Mouse (Mus musculus): Measurements from ENCODE around the gene B4gat1. TPM values are rescaled to one million over a fixed set of nuclear protein-coding genes. Genes with fewer than 3 reads are reported as not detected.
A peak's percentile ranks its signal among the peaks of the same experiment; 100 is the strongest.

B4gat1 gene
- polyA plus RNA-seq, 1 experiment from 2014 or later, result 52.9 TPM

DNA sequence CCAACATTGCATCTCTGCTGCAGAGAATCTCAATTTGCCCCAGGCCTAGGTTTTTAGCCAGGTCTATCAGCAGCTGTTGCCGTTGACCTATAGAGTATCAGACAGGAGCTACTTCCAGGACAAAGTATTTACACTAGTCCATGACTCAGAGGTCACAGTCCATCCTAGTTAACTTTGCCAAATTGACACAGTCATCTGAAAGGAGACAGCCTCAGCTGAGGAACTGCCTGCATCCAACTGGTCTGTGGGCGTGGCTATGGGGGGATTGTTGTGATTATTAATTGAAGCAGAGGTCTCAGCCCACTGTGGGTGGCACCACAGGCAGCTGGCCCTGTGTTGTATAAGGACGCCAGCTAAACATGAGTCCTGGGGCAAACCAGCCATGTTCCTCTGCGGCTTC is 33.7 kb upstream of the B4gat1 start:
- Histone ChIP-seq H3K36me3 (no peaks in the 10 kb centered on the region), H3K27me3 (0 out of 2 replicates have a peak, but pooled peaks cover 4% of the 10 kb centered on the region), H3K4me1 (replicated peaks) (peaks cover 13% of the 10 kb centered on the region), H3K4me2 (replicated peaks) (no peak overlapping the region), H3K4me3 (replicated peaks) (no peak overlapping the region), H3K9ac (replicated peaks) (no peak overlapping the region), H3K27ac (no peak overlapping the region), H3K9me3 (peaks cover 4% of the 10 kb centered on the region; the same call in 1 of the 2 replicates)
- no peak for ATAC-seq
- 83% methylated on average over 4 of the region's 4 CpGs for WGBS

DNA sequence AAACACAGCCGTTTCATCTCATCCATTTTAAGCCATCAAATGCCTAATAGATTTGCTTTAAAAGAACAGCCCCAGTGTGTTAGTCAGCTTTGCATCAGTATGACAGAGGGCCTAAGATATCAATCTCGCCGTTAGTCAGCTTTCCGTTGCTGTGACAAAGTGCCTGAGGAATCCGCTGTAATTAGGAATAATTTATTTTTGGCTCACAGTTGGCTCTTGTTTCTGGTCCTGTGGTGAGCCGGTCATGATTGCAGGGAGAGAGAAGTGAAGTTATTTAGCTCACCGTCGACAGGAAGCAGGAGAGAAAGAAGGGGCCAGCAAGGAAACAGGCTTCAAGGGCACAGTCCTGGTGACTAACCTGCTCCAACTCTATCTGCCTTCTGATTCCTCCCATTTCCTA is 25.5 kb upstream of the B4gat1 start:
- Histone ChIP-seq H3K27me3 (peaks cover 3% of the 10 kb centered on the region; the same call in 1 of the 2 replicates), H3K9ac (replicated peaks) (no peak overlapping the region), H3K9me3 (no peaks in the 10 kb centered on the region), H3K4me2 (replicated peaks) (no peak overlapping the region), H3K4me1 (replicated peaks) (no peaks in the 10 kb centered on the region), H3K27ac (no peak overlapping the region), H3K36me3 (no peaks in the 10 kb centered on the region), H3K4me3 (replicated peaks) (no peak overlapping the region)
- 84% methylated on average over 8 of the region's 8 CpGs for WGBS
- ATAC-seq, result no peak

DNA sequence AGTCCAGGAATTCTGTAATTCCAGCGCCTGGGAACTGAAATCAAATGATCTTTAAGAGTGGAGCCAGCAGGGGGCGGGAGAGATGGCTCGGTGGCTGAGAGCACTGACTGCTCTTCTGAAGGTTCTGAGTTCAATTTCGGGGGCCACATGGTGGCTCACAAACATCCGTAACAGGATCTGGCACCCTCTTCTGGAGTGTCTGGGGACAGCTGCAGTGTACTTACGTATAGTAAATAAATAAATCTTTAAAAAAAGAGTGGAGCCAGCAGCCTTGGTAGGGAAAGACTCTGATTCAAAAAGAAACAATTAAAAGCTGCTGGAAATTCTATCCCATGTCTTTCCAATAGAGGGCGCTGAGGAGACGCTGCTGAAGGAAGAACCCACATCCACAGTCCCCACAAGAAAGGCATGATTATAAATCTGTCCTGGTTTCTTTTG is 23.6 kb upstream of the B4gat1 start:
- Histone ChIP-seq H3K9ac (replicated peaks) (no peak overlapping the region), H3K36me3 (no peaks in the 10 kb centered on the region), H3K4me3 (replicated peaks) (no peak overlapping the region), H3K27ac (no peak overlapping the region), H3K4me1 (replicated peaks) (no peaks in the 10 kb centered on the region), H3K27me3 (peaks cover 3% of the 10 kb centered on the region; the same call in 1 of the 2 replicates), H3K9me3 (no peaks in the 10 kb centered on the region), H3K4me2 (replicated peaks) (no peak overlapping the region)
- no peak for ATAC-seq
- 14% methylated on average over 8 of the region's 8 CpGs for WGBS

DNA sequence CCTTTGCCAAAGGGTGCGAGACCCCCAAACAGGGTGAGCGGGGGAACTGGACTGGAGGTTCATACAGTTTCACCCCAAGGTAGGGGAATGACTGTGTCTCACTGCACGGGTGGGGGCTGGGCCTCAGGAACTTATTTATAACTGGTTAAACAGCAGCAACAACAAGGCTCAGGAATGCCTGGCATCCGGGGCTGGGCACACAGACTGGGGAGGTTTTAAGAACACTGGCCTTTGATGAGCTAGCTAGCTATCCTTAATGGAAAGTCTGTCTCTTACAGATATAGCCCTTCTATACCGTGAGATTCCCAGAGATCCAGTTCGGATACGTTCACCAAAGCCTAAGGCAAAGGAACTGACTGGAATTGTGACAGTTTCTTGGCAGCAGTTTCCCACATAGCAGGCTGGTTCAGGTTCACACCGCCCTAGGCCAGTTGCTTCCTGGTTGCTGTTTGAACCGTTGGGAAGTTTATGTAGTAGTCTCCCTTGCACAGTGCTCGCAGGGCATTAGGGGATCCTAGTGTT is 22.3 kb upstream of the B4gat1 start:
- H3K4me1 ChIP-seq (replicated peaks), result no peaks in the 10 kb centered on the region
- no peak for ATAC-seq
- H3K4me2 ChIP-seq (replicated peaks), result no peak overlapping the region
- no peak overlapping the region for H3K9ac ChIP-seq (replicated peaks)
- WGBS, result 54% methylated on average over 10 of the region's 10 CpGs
- no peaks in the 10 kb centered on the region for H3K9me3 ChIP-seq
- H3K4me3 ChIP-seq (replicated peaks), result no peak overlapping the region
- no peak overlapping the region for H3K27ac ChIP-seq
- no peaks in the 10 kb centered on the region for H3K36me3 ChIP-seq
- H3K27me3 ChIP-seq, result peaks cover 3% of the 10 kb centered on the region; the same call in 1 of the 2 replicates

DNA sequence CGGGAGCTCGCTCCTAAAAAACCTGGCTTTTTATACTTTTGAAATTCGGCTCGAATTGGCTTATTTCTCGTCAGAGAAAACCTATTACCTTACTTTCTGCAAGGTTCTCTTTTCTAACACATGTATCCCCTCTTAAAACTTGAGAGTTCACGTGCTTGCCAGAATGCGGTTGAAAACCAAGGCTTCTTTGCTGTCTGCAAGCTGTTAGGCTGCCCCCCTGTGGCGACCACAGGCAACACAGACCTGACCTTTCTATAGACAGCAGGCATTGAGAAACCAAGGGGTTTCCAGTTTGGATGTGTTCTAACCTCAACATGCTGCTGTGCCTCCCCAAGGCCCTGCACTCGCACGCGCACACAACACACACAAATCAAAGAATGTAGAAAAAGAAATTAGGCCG is 21.8 kb upstream of the B4gat1 start:
- no peak overlapping the region for H3K4me2 ChIP-seq (replicated peaks)
- WGBS, result 25% methylated on average over 12 of the region's 12 CpGs

DNA sequence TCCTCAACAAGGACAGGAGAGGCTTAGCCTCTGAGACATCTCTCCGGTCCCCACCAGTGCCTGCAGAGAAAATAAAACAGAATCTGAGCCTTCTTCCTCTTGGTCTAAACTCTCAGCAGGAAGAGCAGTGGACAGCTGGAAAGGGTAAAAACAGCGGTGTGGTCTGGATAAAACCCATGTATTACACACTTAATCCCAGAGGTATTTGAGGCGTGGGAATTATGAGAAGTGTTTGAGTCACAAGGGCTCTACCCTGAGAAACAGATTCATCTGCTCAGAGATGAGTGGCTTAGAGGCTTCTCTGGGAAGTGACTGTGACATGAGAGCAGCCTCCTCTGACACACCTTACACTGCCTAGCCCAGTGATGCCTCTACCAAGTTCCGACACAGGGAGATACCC is 21.0 kb upstream of the B4gat1 start:
- 84% methylated on average over 4 of the region's 4 CpGs for WGBS
- no peaks in the 10 kb centered on the region for H3K4me1 ChIP-seq (replicated peaks)
- peaks cover 3% of the 10 kb centered on the region; the same call in 1 of the 2 replicates for H3K27me3 ChIP-seq
- H3K4me3 ChIP-seq (replicated peaks), result no peak overlapping the region
- H3K4me2 ChIP-seq (replicated peaks), result no peak overlapping the region
- no peak for ATAC-seq
- H3K36me3 ChIP-seq, result no peaks in the 10 kb centered on the region
- H3K9ac ChIP-seq (replicated peaks), result no peak overlapping the region
- no peak overlapping the region for H3K27ac ChIP-seq
- H3K9me3 ChIP-seq, result no peaks in the 10 kb centered on the region

More for the DNA sequence above, 21.8 kb upstream of the B4gat1 start:
- Histone ChIP-seq H3K27ac (no peak overlapping the region), H3K9ac (replicated peaks) (no peak overlapping the region), H3K4me3 (replicated peaks) (no peak overlapping the region), H3K36me3 (no peaks in the 10 kb centered on the region), H3K4me1 (replicated peaks) (no peaks in the 10 kb centered on the region), H3K9me3 (no peaks in the 10 kb centered on the region), H3K27me3 (peaks cover 3% of the 10 kb centered on the region; the same call in 1 of the 2 replicates)
- ATAC-seq, result no peak

DNA sequence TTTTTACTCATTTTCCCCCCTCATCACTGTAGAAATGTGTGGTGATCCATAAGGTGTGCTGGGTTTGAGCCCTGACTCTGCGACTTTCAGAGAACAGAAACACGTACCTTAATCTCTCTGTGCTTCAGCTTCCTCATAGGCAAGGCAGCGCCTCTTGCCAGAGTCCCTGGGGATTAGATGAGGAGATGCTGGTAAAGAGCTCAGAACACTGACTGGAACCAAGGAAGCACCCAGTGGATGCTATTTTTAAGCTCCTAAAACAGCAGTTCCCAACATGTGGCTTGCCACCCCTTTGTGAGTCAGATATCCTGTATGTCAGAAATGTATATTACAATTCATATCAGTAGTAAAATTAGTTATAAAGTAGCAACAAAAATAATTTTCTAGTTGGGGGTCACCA is 20.4 kb upstream of the B4gat1 start:
- H3K27ac ChIP-seq, result no peak overlapping the region
- peaks cover 3% of the 10 kb centered on the region; the same call in 1 of the 2 replicates for H3K27me3 ChIP-seq
- WGBS, result 84% methylated on average over 3 of the region's 3 CpGs
- no peak overlapping the region for H3K4me3 ChIP-seq (replicated peaks)
- H3K9me3 ChIP-seq, result no peaks in the 10 kb centered on the region
- H3K4me2 ChIP-seq (replicated peaks), result no peak overlapping the region
- H3K4me1 ChIP-seq (replicated peaks), result 0 out of 2 replicates have a peak, but pooled peaks cover under 1% of the 10 kb centered on the region
- no peak for ATAC-seq
- no peaks in the 10 kb centered on the region for H3K36me3 ChIP-seq
- no peak overlapping the region for H3K9ac ChIP-seq (replicated peaks)

DNA sequence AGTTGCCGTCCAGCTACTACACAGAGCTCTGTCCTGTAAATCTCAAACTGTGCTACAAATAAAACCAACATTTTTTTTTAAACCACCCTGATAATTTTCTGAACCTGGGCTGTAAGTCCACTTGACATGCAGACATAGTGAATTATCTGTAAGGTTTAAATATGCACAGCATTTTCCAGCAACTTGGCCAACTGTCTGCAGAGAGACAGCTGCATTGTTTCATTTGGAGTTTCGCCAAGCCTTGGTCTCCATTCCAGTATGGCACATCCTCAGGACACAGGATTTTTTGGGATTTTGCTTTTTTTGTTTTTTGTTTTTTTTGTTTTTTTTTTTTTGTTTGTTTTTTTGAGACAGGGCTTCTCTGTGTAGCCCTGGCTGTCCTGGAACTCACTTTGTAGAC is 17.2 kb upstream of the B4gat1 start:
- H3K27me3 ChIP-seq, result no peaks in the 10 kb centered on the region; the same call in 1 of the 2 replicates
- ATAC-seq, result no peak
- H3K36me3 ChIP-seq, result 0 out of 2 replicates have a peak, but pooled peaks cover 4% of the 10 kb centered on the region
- H3K9me3 ChIP-seq, result no peaks in the 10 kb centered on the region
- no peak overlapping the region for H3K9ac ChIP-seq (replicated peaks)
- H3K4me3 ChIP-seq (replicated peaks), result no peak overlapping the region
- 88% methylated on average over 2 of the region's 2 CpGs for WGBS
- no peak overlapping the region for H3K27ac ChIP-seq
- H3K4me2 ChIP-seq (replicated peaks), result no peak overlapping the region
- H3K4me1 ChIP-seq (replicated peaks), result peaks cover 11% of the 10 kb centered on the region

DNA sequence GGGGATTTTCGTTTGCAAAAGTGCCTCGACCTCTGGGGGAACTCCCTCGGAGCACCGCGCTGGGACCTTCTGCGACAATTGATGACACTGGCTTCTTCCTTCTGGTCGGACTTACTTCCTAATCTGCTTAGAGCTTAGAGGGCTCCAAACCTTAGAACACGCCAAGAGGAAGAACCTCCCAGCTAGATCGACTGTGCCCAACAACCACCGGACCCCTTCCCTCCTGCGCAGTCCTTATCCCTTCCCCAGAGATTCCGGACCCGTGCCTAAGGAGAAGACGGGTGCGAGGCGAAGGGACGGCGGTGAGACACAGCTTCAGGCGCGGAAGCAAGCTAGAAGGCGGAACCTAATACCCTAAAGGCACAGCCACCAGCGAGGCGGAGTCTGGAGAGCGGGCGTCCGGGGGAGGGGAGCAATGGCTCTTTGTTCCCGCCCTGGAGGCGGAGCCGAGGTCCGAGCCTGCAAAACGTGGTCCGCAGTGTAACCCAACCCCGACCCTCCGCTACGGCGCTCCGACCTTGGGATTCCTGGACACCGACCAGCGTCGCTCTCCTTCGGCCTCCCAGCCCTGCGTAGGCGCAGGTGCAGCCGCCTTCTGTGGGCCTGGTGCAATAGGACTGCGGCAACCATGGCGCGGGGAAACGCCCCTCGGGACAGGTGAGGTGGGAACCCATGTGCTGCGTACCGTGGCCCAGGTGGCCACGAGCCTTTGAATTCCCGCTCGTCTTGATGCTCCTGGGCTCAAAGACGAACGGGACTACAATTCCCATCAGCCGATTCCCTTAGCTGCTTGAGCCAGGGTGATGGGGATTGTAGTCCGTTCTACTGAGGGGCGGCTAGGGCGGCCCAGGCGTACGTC is 14.8 kb upstream of the B4gat1 start, which contains the start of gene Slc29a2:
Slc29a2 (plus strand) TSS at position 240 of the 859 bp plus-strand sequence.
- Histone ChIP-seq H3K9me3 (no peaks in the 10 kb centered on the region), H3K27ac (peak within 1 kb of the TSS; percentile 90), H3K4me3 (replicated peaks) (peak within 1 kb of the TSS; percentile 66), H3K9ac (replicated peaks) (peak within 1 kb of the TSS; percentile 79), H3K4me1 (replicated peaks) (peaks cover 11% of the 10 kb centered on the region), H3K27me3 (no peaks in the 10 kb centered on the region), H3K4me2 (replicated peaks) (peak within 1 kb of the TSS; percentile 87), H3K36me3 (peaks cover 23% of the 10 kb centered on the region)
- peak; percentile 95 for ATAC-seq
- under 1% methylated on average over 62 of the region's 62 CpGs for WGBS

DNA sequence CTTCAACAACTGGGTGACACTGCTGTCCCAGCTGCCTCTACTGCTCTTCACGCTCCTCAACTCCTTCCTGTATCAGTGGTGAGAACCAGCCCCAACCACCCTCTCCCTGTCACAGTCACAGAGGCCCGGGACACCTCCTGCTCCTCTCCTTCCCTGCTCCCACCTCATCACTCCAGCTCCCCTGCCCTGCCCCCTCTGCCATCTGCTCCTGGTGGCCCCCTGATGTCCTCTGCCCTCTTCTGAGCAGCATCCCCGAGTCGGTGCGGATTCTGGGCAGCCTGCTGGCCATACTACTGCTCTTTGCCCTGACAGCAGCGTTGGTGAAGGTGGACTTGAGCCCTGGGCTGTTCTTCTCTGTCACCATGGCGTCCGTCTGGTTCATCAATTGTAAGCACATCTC is 12.5 kb upstream of the B4gat1 start:
- Histone ChIP-seq H3K36me3 (peaks cover 46% of the 10 kb centered on the region), H3K4me1 (replicated peaks) (peaks cover 11% of the 10 kb centered on the region), H3K4me3 (replicated peaks) (no peak overlapping the region), H3K4me2 (replicated peaks) (no peak overlapping the region), H3K27ac (no peak overlapping the region), H3K9me3 (no peaks in the 10 kb centered on the region), H3K9ac (replicated peaks) (no peak overlapping the region; the same call in 1 of the 2 replicates), H3K27me3 (no peaks in the 10 kb centered on the region)
- ATAC-seq, result no peak
- 90% methylated on average over 8 of the region's 8 CpGs for WGBS

DNA sequence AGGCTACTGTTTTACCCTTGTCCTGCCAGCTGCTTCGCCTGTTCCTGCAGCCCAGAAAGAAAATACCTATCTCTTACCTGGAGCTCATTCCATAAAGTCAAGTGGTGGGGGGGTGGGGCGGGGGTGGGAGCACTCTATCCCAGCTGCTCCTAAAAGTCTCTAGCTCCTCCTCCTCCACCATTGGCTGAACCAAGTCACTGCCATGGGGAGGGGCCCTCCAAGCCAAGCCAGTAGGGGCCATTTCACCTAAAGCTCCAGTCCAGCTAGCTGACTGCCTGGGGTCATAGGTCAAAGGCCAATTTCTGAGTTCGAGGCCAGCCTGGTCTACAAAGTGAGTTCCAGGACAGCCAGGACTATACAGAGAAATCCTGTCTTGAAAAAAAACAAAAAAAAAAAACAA is 5.9 kb upstream of the B4gat1 start:
- ATAC-seq, result no peak
- Histone ChIP-seq H3K9me3 (no peaks in the 10 kb centered on the region), H3K9ac (replicated peaks) (no peak overlapping the region), H3K27me3 (no peaks in the 10 kb centered on the region), H3K4me1 (replicated peaks) (no peaks in the 10 kb centered on the region; the same call in 1 of the 2 replicates), H3K4me3 (replicated peaks) (no peak overlapping the region), H3K4me2 (replicated peaks) (no peak overlapping the region), H3K27ac (no peak overlapping the region), H3K36me3 (peaks cover 39% of the 10 kb centered on the region)
- WGBS, result 84% methylated on average over 3 of the region's 3 CpGs

DNA sequence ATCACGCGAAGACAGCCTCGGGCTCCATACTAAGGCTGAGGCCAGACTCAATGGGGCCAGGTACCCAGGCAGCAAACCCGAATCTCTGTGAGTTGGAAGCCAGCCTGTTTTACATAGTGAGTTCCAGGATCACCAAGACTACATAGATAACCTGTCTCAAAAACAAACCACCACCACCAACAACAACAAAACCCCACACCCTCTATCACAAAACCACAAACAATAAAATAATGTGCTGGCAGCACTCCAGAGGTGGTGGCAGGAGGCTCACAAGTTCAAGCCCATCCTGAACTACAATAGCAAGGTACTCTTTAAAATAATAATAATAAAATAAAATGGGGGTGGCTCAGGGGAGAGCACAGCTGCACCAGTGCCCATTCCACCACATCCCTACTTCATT is 2.0 kb upstream of the B4gat1 start:
- 87% methylated on average over 4 of the region's 4 CpGs for WGBS
- no peak for ATAC-seq
- no peaks in the 10 kb centered on the region for H3K9me3 ChIP-seq

More for the DNA sequence above, 2.0 kb upstream of the B4gat1 start:
- no peak overlapping the region for H3K27ac ChIP-seq
- H3K9ac ChIP-seq (replicated peaks), result no peak overlapping the region
- H3K36me3 ChIP-seq, result peaks cover 3% of the 10 kb centered on the region
- H3K4me2 ChIP-seq (replicated peaks), result no peak overlapping the region
- H3K4me1 ChIP-seq (replicated peaks), result peaks cover 22% of the 10 kb centered on the region
- no peak overlapping the region for H3K4me3 ChIP-seq (replicated peaks)
- no peaks in the 10 kb centered on the region for H3K27me3 ChIP-seq
